Comparison of ENCODE assay signal across 11 mouse cellular contexts in the genomic region with DNA sequence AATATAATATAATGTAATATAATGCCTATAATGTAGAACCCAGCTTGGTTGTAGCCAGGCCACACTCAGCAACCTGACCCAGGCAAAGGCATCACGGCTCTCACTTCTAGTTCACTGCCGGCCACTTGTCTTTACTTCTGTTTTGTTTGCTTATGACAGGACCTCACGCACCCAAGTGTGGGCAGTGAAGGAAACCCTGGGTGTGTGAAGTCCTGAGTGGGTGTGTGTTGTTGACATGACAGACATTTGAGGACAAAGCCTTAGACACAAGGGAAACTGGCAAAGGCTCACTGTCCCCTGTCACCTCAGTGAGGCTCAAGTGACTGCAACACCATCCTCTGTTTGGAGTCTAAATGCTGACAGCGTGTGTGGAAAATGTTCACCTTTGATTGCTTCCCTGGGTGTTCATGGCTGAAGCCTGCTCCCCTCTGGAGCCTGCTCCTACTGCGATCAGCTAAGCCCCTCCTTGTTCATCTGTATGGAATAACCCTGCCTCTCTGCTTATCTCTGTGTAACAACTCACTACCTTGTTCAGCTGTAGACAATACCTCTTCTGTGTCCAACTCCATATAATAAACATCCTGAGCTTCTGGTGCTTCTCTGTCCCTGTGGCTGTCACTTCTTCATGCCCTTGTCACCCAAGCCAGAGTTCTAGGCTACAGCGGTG.
"Had no signal": no experiment of that assay in that cellular context is flagged by ENCODE, and none has a peak within 500 bp of the region (broad histone marks: within the 10 kb centered on the region; RNA-seq: fewer than 3 reads in every experiment).

No protein-coding gene starts in this region.

- H3K4me3 ChIP-seq: left cerebral cortex, adult 2 months; limb, embryonic 10.5 days; lung, embryonic 15.5 days; myocyte; neural tube, embryonic 15.5 days had no signal

- H3K4me1 ChIP-seq: limb, embryonic 10.5 days; lung, embryonic 15.5 days had no signal

- H3K27ac ChIP-seq: left cerebral cortex, adult 2 months; limb, embryonic 10.5 days; lung, embryonic 15.5 days; neural tube, embryonic 15.5 days had no signal

- H3K27me3 ChIP-seq: lung, embryonic 15.5 days; neural tube, embryonic 15.5 days had no signal

- DNase-seq: kidney, adult 8-10 months; kidney, postnatal 25 days; lung, postnatal 36 days; midbrain, embryonic 14.5 days; right cerebral cortex, adult 18-20 months; right cerebral cortex, postnatal 25 days had no signal

- H3K4me2 ChIP-seq: lung, embryonic 15.5 days; neural tube, embryonic 15.5 days had no signal

- H3K9ac ChIP-seq: lung, embryonic 15.5 days; neural tube, embryonic 15.5 days had no signal

- H3K9me3 ChIP-seq: limb, embryonic 10.5 days; lung, embryonic 15.5 days; neural tube, embryonic 15.5 days had no signal
